Comparison of ENCODE assay signal across 34 mouse cellular contexts in the genomic region with DNA sequence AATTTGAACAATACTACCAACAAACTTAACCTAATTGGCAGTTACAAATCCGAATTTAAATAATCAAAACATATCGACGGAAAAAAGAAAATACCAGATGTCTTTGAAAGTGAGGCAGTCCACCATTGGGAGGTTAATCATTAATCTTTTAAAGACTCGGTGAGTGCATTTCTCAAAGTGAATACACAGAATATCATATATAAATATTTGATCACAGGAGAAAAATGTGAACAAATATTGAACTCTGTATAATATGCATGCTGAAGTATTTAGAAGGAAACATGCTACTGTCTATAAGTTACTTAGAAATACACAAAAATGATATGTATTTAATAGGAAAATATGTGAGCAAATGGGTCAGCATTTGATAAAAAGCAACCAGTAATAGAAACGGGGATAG. TPM values are rescaled to one million over a fixed set of nuclear protein-coding genes. Genes with fewer than 3 reads are reported as not detected.
"Had no signal": no experiment of that assay in that cellular context is flagged by ENCODE, and none has a peak within 500 bp of the region (broad histone marks: within the 10 kb centered on the region; RNA-seq: fewer than 3 reads in every experiment).

No protein-coding gene starts in this region.

- DNase-seq: left cerebral cortex, postnatal 4 days; liver; liver, embryonic 13.5 days; liver, postnatal 0 days; lung, adult 18-20 months; lung, adult 2 months; lung, embryonic 14.5 days; lung, postnatal 10 days; lung, postnatal 14 days; lung, postnatal 36 days; lung, postnatal 4 days; midbrain, embryonic 14.5 days had no signal

- H3K4me2 ChIP-seq: limb, embryonic 12.5 days; limb, embryonic 13.5 days; limb, embryonic 15.5 days; liver, embryonic 11.5 days; liver, embryonic 12.5 days; liver, embryonic 13.5 days; liver, embryonic 15.5 days; lung, embryonic 14.5 days; lung, embryonic 15.5 days; midbrain, embryonic 11.5 days; midbrain, embryonic 12.5 days; midbrain, embryonic 13.5 days; midbrain, embryonic 15.5 days had no signal

- H3K9ac ChIP-seq: limb, embryonic 12.5 days; limb, embryonic 13.5 days; limb, embryonic 15.5 days; liver, embryonic 12.5 days; liver, embryonic 13.5 days; liver, embryonic 14.5 days; liver, embryonic 15.5 days; liver, postnatal 0 days; lung, embryonic 14.5 days; lung, embryonic 15.5 days; midbrain, embryonic 12.5 days; midbrain, embryonic 13.5 days; midbrain, embryonic 15.5 days had no signal

- H3K27me3 ChIP-seq: limb, embryonic 12.5 days; limb, embryonic 13.5 days; limb, embryonic 15.5 days; liver, embryonic 12.5 days; liver, embryonic 13.5 days; liver, embryonic 15.5 days; lung, embryonic 15.5 days; megakaryocyte, embryonic 14.5 days; midbrain, embryonic 12.5 days; midbrain, embryonic 13.5 days; midbrain, embryonic 15.5 days had no signal

- H3K4me1 ChIP-seq: limb, embryonic 10.5 days; limb, embryonic 12.5 days; limb, embryonic 13.5 days; limb, embryonic 15.5 days; liver, embryonic 12.5 days; liver, embryonic 13.5 days; liver, embryonic 15.5 days; lung, embryonic 15.5 days; megakaryocyte, embryonic 14.5 days; midbrain, embryonic 10.5 days; midbrain, embryonic 12.5 days; midbrain, embryonic 13.5 days; midbrain, embryonic 15.5 days had no signal

- ATAC-seq: liver, embryonic 12.5 days; liver, postnatal 0 days; lung, postnatal 0 days; midbrain, embryonic 13.5 days; midbrain, embryonic 15.5 days; midbrain, embryonic 16.5 days had no signal

- H3K36me3 ChIP-seq: limb, embryonic 10.5 days; limb, embryonic 12.5 days; limb, embryonic 13.5 days; limb, embryonic 15.5 days; liver, embryonic 12.5 days; liver, embryonic 13.5 days; liver, embryonic 15.5 days; lung, embryonic 15.5 days; midbrain, embryonic 10.5 days; midbrain, embryonic 12.5 days; midbrain, embryonic 13.5 days; midbrain, embryonic 15.5 days had no signal

- H3K9me3 ChIP-seq: limb, embryonic 10.5 days; limb, embryonic 12.5 days; limb, embryonic 13.5 days; limb, embryonic 15.5 days; liver, embryonic 12.5 days; liver, embryonic 13.5 days; liver, embryonic 15.5 days; lung, embryonic 15.5 days; midbrain, embryonic 10.5 days; midbrain, embryonic 12.5 days; midbrain, embryonic 13.5 days; midbrain, embryonic 15.5 days had no signal

- H3K27ac ChIP-seq: left cerebral cortex, adult 2 months; limb, embryonic 10.5 days; limb, embryonic 12.5 days; limb, embryonic 13.5 days; limb, embryonic 15.5 days; liver, embryonic 12.5 days; liver, embryonic 13.5 days; liver, embryonic 14.5 days; liver, embryonic 15.5 days; lung, embryonic 15.5 days; macrophage; midbrain, embryonic 10.5 days; midbrain, embryonic 12.5 days; midbrain, embryonic 13.5 days; midbrain, embryonic 15.5 days had no signal

- H3K4me3 ChIP-seq: left cerebral cortex, adult 2 months; limb, embryonic 10.5 days; limb, embryonic 12.5 days; limb, embryonic 13.5 days; limb, embryonic 15.5 days; liver, embryonic 12.5 days; liver, embryonic 13.5 days; liver, embryonic 15.5 days; lung, embryonic 15.5 days; megakaryocyte, embryonic 14.5 days; midbrain, embryonic 10.5 days; midbrain, embryonic 12.5 days; midbrain, embryonic 13.5 days; midbrain, embryonic 15.5 days; myocyte had no signal

RNA-seq across cellular contexts. Expression of gene Acvr1c, which starts 21.0 kb away (rescaled TPM):
- polyA plus RNA-seq: limb, embryonic 11.5 days; liver, adult 2 months; liver, embryonic 13.5 days; macrophage; myocyte had no signal
